Mouse (Mus musculus): ENCODE measurements around the gene Nkiras2. TPM values are rescaled to one million over a fixed set of nuclear protein-coding genes. Genes with fewer than 3 reads are reported as not detected.
"Not testable (repeated sequence)": the region's sequence is repeated elsewhere in the genome, so short reads cannot be mapped to it uniquely, and the experiment has no call there.

Gene Nkiras2
- polyA plus RNA-seq, 1 experiment from 2014 or later: 52.6 TPM

- DNase-seq (ENCODE audit: low spot score) (no peak), ATAC-seq (replicated peaks; ENCODE audit: low FRiP score, low read depth) (0 out of 2 replicates have a peak, but pooled peaks have one; percentile 21)
- no peak for TF ChIP-seq CTCF (IDR thresholded peaks at IDR 0.05; ENCODE audit: low read depth)
- Histone ChIP-seq H3K4me3 (replicated peaks; ENCODE audit: low read depth, low read length) (no peak overlapping the region), H3K36me3 (ENCODE audit: insufficient read depth, low read length) (peaks cover 60% of the 10 kb centered on the region), H3K9ac (ENCODE audit: low read depth, low read length) (no peak overlapping the region), H3K4me2 (ENCODE audit: low read length) (no peak overlapping the region), H3K27ac (no peak overlapping the region), H3K4me1 (replicated peaks; ENCODE audit: insufficient read depth, low read length) (no peaks in the 10 kb centered on the region), H3K27me3 (ENCODE audit: insufficient read depth, low read length) (no peaks in the 10 kb centered on the region), H3K9me3 (replicated peaks; ENCODE audit: low read length) (no peaks in the 10 kb centered on the region)
- 42% methylated on average over 4 of the region's 4 CpGs for WGBS
Observed at GRCm38 (mm10) chr11:100581756-100582155, 37.3 kb upstream of the Nkiras2 start.

DNA sequence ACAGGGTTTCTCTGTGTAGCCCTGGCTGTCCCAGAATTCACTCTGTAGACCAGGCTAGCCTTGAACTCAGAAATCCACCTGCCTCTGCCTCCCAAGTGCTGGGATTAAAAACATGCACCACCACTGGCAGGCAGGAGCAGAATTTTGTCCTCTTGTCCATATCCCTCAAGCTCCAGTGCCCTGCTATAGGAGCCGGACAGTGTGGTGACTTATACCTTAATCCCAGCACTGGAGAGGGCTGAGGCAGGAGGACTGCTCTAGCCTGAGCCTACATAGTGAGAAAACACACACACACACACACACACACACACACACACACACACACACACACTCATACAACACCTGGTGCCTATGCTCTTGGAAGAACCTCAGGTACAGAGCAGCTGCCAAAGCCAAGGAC lies 36.6 kb upstream of the Nkiras2 start:
- not testable (repeated sequence) for H3K27me3 ChIP-seq (ENCODE audit: insufficient read depth, low read length); H3K9ac ChIP-seq (ENCODE audit: low read depth, low read length); H3K4me2 ChIP-seq (ENCODE audit: low read length); H3K4me3 ChIP-seq (replicated peaks; ENCODE audit: low read depth, low read length); H3K9me3 ChIP-seq (replicated peaks; ENCODE audit: low read length); DNase-seq (ENCODE audit: low spot score); ATAC-seq (replicated peaks; ENCODE audit: low FRiP score, low read depth); H3K4me1 ChIP-seq (replicated peaks; ENCODE audit: insufficient read depth, low read length); H3K27ac ChIP-seq
- WGBS: 92% methylated on average over 1 of the region's 1 CpGs
- peaks cover 66% of the 10 kb centered on the region for H3K36me3 ChIP-seq (ENCODE audit: insufficient read depth, low read length)

DNA sequence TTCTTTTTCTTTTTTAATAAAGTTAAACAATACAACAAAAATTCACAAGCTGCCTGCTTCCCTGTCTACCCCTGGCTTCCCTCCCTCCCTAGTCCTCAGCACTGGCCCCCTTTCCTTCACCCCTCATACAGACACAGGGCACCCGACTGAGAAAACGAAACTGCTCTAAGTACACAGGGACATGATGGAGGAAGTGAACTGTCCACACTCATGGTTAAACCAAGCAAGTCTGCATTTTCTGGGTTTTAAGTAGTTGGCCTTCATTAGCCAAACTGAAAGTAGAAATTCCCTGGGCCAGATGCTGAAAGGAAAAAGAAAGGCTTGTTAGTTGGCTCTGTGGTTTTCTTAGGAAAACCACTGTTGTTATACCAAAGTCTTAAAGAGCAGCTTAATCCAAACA lies 36.2 kb upstream of the Nkiras2 start:
- no peak overlapping the region for H3K27ac ChIP-seq

GRCm38 (mm10) chr11:100584561-100584961 lies 34.5 kb upstream of the Nkiras2 start:
- no peak for TF ChIP-seq CTCF (IDR thresholded peaks at IDR 0.05; ENCODE audit: low read depth)
- Histone ChIP-seq H3K27ac (no peak overlapping the region), H3K4me1 (replicated peaks; ENCODE audit: insufficient read depth, low read length) (no peaks in the 10 kb centered on the region), H3K36me3 (ENCODE audit: insufficient read depth, low read length) (peaks cover 79% of the 10 kb centered on the region), H3K9ac (ENCODE audit: low read depth, low read length) (no peak overlapping the region), H3K4me3 (replicated peaks; ENCODE audit: low read depth, low read length) (no peak overlapping the region), H3K4me2 (ENCODE audit: low read length) (no peak overlapping the region), H3K9me3 (replicated peaks; ENCODE audit: low read length) (no peaks in the 10 kb centered on the region), H3K27me3 (ENCODE audit: insufficient read depth, low read length) (no peaks in the 10 kb centered on the region)
- no peak for DNase-seq (ENCODE audit: low spot score)
- WGBS: 92% methylated on average over 7 of the region's 7 CpGs
- ATAC-seq (replicated peaks; ENCODE audit: low FRiP score, low read depth): no peak

More for the DNA sequence above, 36.2 kb upstream of the Nkiras2 start:
- no peak overlapping the region for H3K4me2 ChIP-seq (ENCODE audit: low read length)
- 87% methylated on average over 2 of the region's 2 CpGs for WGBS
- H3K36me3 ChIP-seq (ENCODE audit: insufficient read depth, low read length): peaks cover 70% of the 10 kb centered on the region
- no peak overlapping the region for H3K9ac ChIP-seq (ENCODE audit: low read depth, low read length)
- no peaks in the 10 kb centered on the region for H3K27me3 ChIP-seq (ENCODE audit: insufficient read depth, low read length)
- DNase-seq (ENCODE audit: low spot score) (no peak), ATAC-seq (replicated peaks; ENCODE audit: low FRiP score, low read depth) (no peak)
- TF ChIP-seq CTCF (IDR thresholded peaks at IDR 0.05; ENCODE audit: low read depth): no peak
- H3K9me3 ChIP-seq (replicated peaks; ENCODE audit: low read length): no peaks in the 10 kb centered on the region
- no peak overlapping the region for H3K4me3 ChIP-seq (replicated peaks; ENCODE audit: low read depth, low read length)
- no peaks in the 10 kb centered on the region for H3K4me1 ChIP-seq (replicated peaks; ENCODE audit: insufficient read depth, low read length)

DNA sequence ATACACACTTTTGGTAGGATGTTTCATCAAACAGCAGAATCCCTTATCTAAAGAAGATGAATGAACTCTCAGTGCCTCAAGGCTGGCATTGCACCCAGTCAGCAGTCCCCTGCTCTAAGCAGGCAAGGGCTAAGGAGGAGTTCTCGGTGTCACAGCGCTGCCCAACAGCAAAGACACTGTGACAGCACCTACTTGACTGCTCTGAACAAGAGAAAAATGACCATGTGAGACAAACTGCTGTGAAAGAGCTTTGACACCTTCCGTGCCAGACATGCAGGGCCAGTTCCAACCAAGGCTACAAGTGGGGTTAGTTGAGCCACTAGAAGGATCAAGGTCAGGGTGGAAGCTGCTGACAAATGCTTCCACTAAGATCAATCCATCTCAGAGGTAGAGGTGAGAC lies 33.9 kb upstream of the Nkiras2 start:
- ATAC-seq (replicated peaks; ENCODE audit: low FRiP score, low read depth): no peak
- no peak for DNase-seq (ENCODE audit: low spot score)
- Histone ChIP-seq H3K27ac (no peak overlapping the region), H3K4me1 (replicated peaks; ENCODE audit: insufficient read depth, low read length) (no peaks in the 10 kb centered on the region), H3K27me3 (ENCODE audit: insufficient read depth, low read length) (no peaks in the 10 kb centered on the region), H3K4me3 (replicated peaks; ENCODE audit: low read depth, low read length) (no peak overlapping the region), H3K36me3 (ENCODE audit: insufficient read depth, low read length) (peaks cover 84% of the 10 kb centered on the region), H3K9me3 (replicated peaks; ENCODE audit: low read length) (no peaks in the 10 kb centered on the region), H3K4me2 (ENCODE audit: low read length) (no peak overlapping the region), H3K9ac (ENCODE audit: low read depth, low read length) (no peak overlapping the region)
- TF ChIP-seq CTCF (IDR thresholded peaks at IDR 0.05; ENCODE audit: low read depth): no peak
- 96% methylated on average over 3 of the region's 3 CpGs for WGBS

DNA sequence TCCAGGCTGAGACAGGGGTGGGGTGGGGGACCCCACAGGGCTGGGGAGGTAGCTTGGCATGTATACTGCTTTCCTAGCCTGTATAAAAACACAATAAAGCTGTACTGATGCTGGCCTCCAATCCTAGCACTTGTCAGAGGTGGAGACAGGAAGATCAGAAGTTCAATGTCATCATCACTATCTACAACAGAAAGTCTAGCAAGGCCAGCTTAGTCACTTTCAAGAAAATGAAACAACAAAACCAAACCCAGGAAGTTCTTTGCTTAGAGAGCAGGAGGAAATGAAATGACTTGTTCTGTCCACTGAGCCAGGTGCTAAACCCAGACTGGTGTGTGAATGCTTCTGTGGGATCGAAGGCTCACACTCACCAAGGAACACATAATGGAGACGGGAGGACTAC lies 30.6 kb upstream of the Nkiras2 start:
- Histone ChIP-seq H3K9me3 (replicated peaks; ENCODE audit: low read length) (no peaks in the 10 kb centered on the region), H3K27ac (no peak overlapping the region), H3K4me1 (replicated peaks; ENCODE audit: insufficient read depth, low read length) (no peaks in the 10 kb centered on the region), H3K4me2 (ENCODE audit: low read length) (no peak overlapping the region), H3K9ac (ENCODE audit: low read depth, low read length) (no peak overlapping the region), H3K36me3 (ENCODE audit: insufficient read depth, low read length) (peaks cover 89% of the 10 kb centered on the region), H3K27me3 (ENCODE audit: insufficient read depth, low read length) (no peaks in the 10 kb centered on the region), H3K4me3 (replicated peaks; ENCODE audit: low read depth, low read length) (no peak overlapping the region)
- DNase-seq (ENCODE audit: low spot score): no peak
- no peak for TF ChIP-seq CTCF (IDR thresholded peaks at IDR 0.05; ENCODE audit: low read depth)
- 93% methylated on average over 2 of the region's 2 CpGs for WGBS
- ATAC-seq (replicated peaks; ENCODE audit: low FRiP score, low read depth): no peak

- Histone ChIP-seq H3K4me1 (replicated peaks; ENCODE audit: insufficient read depth, low read length) (no peaks in the 10 kb centered on the region), H3K4me3 (replicated peaks; ENCODE audit: low read depth, low read length) (no peak overlapping the region), H3K9ac (ENCODE audit: low read depth, low read length) (no peak overlapping the region), H3K4me2 (ENCODE audit: low read length) (no peak overlapping the region), H3K27me3 (ENCODE audit: insufficient read depth, low read length) (no peaks in the 10 kb centered on the region), H3K36me3 (ENCODE audit: insufficient read depth, low read length) (peaks cover 75% of the 10 kb centered on the region), H3K27ac (no peak overlapping the region), H3K9me3 (replicated peaks; ENCODE audit: low read length) (no peaks in the 10 kb centered on the region)
- no peak for TF ChIP-seq CTCF (IDR thresholded peaks at IDR 0.05; ENCODE audit: low read depth)
- no peak for DNase-seq (ENCODE audit: low spot score)
- ATAC-seq (replicated peaks; ENCODE audit: low FRiP score, low read depth): no peak
- 81% methylated on average over 11 of the region's 11 CpGs for WGBS
Observed at GRCm38 (mm10) chr11:100592346-100593046, 26.5 kb upstream of the Nkiras2 start.
